Mouse (Mus musculus): ENCODE data around the gene Spopl.
"Not testable (repeated sequence)": the region's sequence is repeated elsewhere in the genome, so short reads cannot be mapped to it uniquely, and the experiment has no call there.

GRCm38 (mm10) chr2:23527717-23528116 lies 44.2 kb downstream of the Spopl start:
- not testable (repeated sequence) for TF ChIP-seq CTCF (IDR thresholded peaks at IDR 0.05; ENCODE audit: low read depth, low read length); POLR2AphosphoS5 (IDR thresholded peaks at IDR 0.05; ENCODE audit: insufficient replicate concordance, low read depth, low read length); TAL1 (conservative IDR thresholded peaks at IDR 0.05; ENCODE audit: low read depth, low read length); GATA1 (IDR thresholded peaks at IDR 0.05; ENCODE audit: borderline replicate concordance, low read length)
